Mouse (Mus musculus): Measurements from ENCODE around the gene Adam10. TPM values are rescaled to one million over a fixed set of nuclear protein-coding genes. Genes with fewer than 3 reads are reported as not detected.

The Adam10 gene
- polyA plus RNA-seq, 1 experiment, result 36.8 TPM

DNA sequence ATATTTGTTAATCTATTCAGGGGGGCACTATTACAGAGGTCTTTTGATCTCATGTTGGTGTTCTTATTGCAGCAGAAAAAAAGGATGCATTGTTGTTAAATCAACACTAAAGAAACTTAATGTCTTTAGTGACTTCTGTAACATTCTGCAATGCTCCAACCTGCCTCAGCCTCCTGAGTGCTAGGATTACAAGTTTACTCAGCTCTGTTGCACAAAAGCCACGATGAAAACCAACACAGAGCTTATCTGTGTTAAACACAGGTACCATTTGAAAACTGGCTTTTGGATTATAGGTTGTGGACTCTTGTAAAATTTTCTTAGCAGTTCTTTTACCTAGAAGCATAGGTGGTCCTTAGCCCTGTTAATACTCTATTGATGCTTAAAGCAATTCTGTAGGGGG, 19.3 kb downstream of the Adam10 start:
- 46% methylated on average over 1 of the region's 1 CpGs for WGBS
- no peak overlapping the region for H3K27ac ChIP-seq (ENCODE audit: control insufficient read depth, insufficient read depth, low read depth, low read length, poor library complexity)
- H3K4me3 ChIP-seq (replicated peaks; ENCODE audit: control insufficient read depth, low read depth, low read length), result no peak overlapping the region
- TF ChIP-seq CTCF (IDR thresholded peaks at IDR 0.05; ENCODE audit: control insufficient read depth, insufficient read depth, low read length), result no peak
- no peak for TF ChIP-seq POLR2A (IDR thresholded peaks at IDR 0.05; ENCODE audit: borderline replicate concordance, control insufficient read depth, low read depth, low read length)
- H3K4me1 ChIP-seq (ENCODE audit: control insufficient read depth, insufficient read depth, low read length), result no peaks in the 10 kb centered on the region; the same call in 1 of the 2 replicates

DNA sequence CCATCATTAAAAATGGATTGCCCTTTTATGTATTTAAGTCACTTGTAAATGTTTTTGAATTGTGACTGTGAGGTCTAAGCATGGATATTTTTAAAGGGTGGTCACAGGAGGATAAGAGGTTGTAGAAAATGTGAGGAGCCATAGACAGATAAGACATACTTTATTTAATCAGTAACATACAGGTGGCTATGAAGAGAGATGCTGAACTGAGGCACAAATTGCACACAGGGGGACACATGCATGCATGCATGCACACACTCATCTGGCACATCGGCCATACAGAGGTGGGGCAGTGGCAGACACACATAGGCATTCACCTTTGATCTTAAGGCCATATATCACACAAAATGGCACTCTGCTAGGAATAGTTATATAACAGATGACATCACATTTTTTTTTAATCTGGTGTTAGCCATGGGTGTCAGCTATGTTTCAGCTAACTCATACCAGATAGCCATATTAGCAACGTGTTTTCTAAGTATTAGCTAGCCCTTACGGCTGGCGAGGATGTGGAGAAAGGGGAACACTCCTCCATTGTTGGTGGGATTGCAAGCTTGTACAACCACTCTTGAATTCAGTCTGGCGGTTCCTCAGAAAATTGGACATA, 24.9 kb downstream of the Adam10 start:
- no peak for TF ChIP-seq POLR2A (IDR thresholded peaks at IDR 0.05; ENCODE audit: borderline replicate concordance, control insufficient read depth, low read depth, low read length)
- no peak for TF ChIP-seq CTCF (IDR thresholded peaks at IDR 0.05; ENCODE audit: control insufficient read depth, insufficient read depth, low read length)
- H3K4me3 ChIP-seq (replicated peaks; ENCODE audit: control insufficient read depth, low read depth, low read length), result no peak overlapping the region
- H3K4me1 ChIP-seq (ENCODE audit: control insufficient read depth, insufficient read depth, low read length), result peaks cover 1% of the 10 kb centered on the region; the same call in 1 of the 2 replicates
- 80% methylated on average over 5 of the region's 5 CpGs for WGBS
- H3K27ac ChIP-seq (ENCODE audit: control insufficient read depth, insufficient read depth, low read depth, low read length, poor library complexity), result no peak overlapping the region

DNA sequence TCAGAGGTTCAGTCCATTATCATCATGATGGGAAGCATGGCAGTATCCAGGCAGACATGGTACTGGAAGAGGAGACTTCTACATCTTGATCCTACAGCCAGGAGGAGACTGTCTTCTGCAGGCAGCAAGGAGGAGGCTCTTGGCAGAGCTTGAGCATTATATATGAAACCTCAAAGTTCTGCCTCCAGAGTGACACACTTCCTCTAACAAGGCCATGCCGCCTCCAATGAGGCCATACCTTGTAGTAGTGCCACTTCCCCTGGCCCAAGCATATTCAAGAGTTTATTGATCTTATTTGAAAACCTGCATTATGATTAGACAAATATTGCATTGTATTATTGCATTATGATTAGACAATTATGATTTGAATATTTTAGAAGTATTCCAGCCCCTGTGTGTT, 27.6 kb downstream of the Adam10 start:
- Histone ChIP-seq H3K4me3 (replicated peaks; ENCODE audit: control insufficient read depth, low read depth, low read length) (no peak overlapping the region), H3K4me1 (ENCODE audit: control insufficient read depth, insufficient read depth, low read length) (peaks cover 1% of the 10 kb centered on the region; the same call in 1 of the 2 replicates), H3K27ac (ENCODE audit: control insufficient read depth, insufficient read depth, low read depth, low read length, poor library complexity) (no peak overlapping the region)
- 43% methylated on average over 1 of the region's 1 CpGs for WGBS
- no peak for TF ChIP-seq POLR2A (IDR thresholded peaks at IDR 0.05; ENCODE audit: borderline replicate concordance, control insufficient read depth, low read depth, low read length)
- TF ChIP-seq CTCF (IDR thresholded peaks at IDR 0.05; ENCODE audit: control insufficient read depth, insufficient read depth, low read length), result no peak

DNA sequence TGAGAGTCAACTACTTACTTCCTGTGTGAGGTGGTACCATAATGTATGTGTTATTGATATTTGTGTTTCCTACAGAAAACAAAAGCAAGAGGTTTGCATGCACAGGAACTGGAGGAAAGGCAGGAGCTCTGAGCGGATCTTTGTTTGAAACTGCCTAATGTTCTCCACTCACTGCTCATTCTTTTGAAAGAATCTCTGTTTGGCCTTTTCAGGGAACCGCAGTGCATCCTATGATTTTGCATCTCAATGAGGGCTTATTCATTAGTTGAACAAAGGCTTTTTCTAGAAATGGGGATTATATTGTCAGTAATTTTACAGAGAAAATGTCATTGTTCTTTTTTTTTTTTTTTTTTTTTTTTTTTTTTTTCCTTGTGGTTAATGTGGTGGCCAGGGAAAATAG, 50.7 kb downstream of the Adam10 start:
- Histone ChIP-seq H3K4me3 (replicated peaks; ENCODE audit: control insufficient read depth, low read depth, low read length) (no peak overlapping the region), H3K27ac (ENCODE audit: control insufficient read depth, insufficient read depth, low read depth, low read length, poor library complexity) (no peak overlapping the region), H3K4me1 (ENCODE audit: control insufficient read depth, insufficient read depth, low read length) (no peaks in the 10 kb centered on the region)
- TF ChIP-seq CTCF (IDR thresholded peaks at IDR 0.05; ENCODE audit: control insufficient read depth, insufficient read depth, low read length) (no peak), POLR2A (IDR thresholded peaks at IDR 0.05; ENCODE audit: borderline replicate concordance, control insufficient read depth, low read depth, low read length) (no peak)
- WGBS, result 91% methylated on average over 2 of the region's 2 CpGs

DNA sequence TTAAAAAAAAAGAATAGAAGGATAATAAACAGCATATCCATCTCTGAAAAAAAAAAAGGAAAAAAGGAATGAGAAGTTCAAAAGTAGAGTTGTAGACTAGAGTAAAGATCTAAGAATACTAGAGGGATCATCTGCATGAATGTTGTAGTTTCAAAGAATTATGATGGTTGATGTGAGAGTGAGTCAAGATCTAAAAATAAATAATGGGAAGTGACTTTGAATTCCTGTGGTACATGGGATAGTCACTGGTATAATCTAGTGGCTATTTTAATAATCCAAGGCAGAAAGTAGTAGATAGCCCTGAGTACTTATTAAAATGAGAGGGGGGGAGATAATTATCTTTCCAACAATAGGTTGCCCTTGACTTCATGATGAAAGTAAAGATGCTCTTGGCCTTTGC, 52.3 kb downstream of the Adam10 start:
- Histone ChIP-seq H3K4me3 (replicated peaks; ENCODE audit: control insufficient read depth, low read depth, low read length) (no peak overlapping the region), H3K27ac (ENCODE audit: control insufficient read depth, insufficient read depth, low read depth, low read length, poor library complexity) (no peak overlapping the region), H3K4me1 (ENCODE audit: control insufficient read depth, insufficient read depth, low read length) (no peaks in the 10 kb centered on the region; the same call in 1 of the 2 replicates)
- TF ChIP-seq CTCF (IDR thresholded peaks at IDR 0.05; ENCODE audit: control insufficient read depth, insufficient read depth, low read length) (no peak), POLR2A (IDR thresholded peaks at IDR 0.05; ENCODE audit: borderline replicate concordance, control insufficient read depth, low read depth, low read length) (no peak)

DNA sequence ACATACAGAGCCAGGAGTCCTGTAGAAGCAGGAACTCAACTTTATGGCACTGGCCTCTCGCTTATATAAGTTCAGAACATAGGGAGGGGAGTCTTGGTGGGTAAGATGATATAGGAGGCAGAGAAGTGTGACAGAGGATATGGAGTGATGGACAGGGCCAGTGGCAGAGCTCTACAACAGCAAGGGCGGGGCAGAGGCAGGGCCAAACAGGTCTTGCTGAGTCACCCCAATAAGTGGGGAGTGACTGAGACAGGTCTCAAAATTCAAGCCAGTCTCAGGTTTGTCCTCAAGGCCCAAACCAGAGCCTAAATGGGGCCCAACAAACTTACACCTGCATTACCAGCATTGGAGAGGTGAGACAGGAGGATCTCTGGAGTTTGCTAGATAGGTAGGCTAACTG, 54.4 kb downstream of the Adam10 start:
- H3K27ac ChIP-seq (ENCODE audit: control insufficient read depth, insufficient read depth, low read depth, low read length, poor library complexity), result no peak overlapping the region
- no peak overlapping the region for H3K4me3 ChIP-seq (replicated peaks; ENCODE audit: control insufficient read depth, low read depth, low read length)
- TF ChIP-seq POLR2A (IDR thresholded peaks at IDR 0.05; ENCODE audit: borderline replicate concordance, control insufficient read depth, low read depth, low read length), result no peak
- TF ChIP-seq CTCF (IDR thresholded peaks at IDR 0.05; ENCODE audit: control insufficient read depth, insufficient read depth, low read length), result no peak
- no peaks in the 10 kb centered on the region; the same call in 1 of the 2 replicates for H3K4me1 ChIP-seq (ENCODE audit: control insufficient read depth, insufficient read depth, low read length)
- WGBS, result 72% methylated on average over 2 of the region's 2 CpGs

DNA sequence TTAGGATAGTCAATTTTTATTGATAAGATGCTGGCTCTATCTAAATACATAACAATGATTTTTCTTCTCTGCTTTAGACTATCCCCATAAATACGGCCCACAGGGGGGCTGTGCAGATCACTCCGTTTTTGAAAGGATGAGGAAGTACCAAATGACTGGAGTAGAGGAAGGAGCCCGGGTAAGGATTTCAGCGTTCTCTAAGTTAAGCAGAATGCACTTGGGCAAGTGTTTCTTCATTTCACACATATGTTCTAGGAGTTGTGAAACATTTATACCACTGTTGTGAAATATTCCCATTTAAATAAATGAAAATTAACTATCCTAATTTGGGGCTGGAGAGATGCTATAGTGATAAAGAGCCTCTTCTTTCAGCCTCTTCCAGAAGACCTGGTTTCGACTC, 61.2 kb downstream of the Adam10 start:
- Histone ChIP-seq H3K4me1 (ENCODE audit: control insufficient read depth, insufficient read depth, low read length) (no peaks in the 10 kb centered on the region; the same call in 1 of the 2 replicates), H3K27ac (ENCODE audit: control insufficient read depth, insufficient read depth, low read depth, low read length, poor library complexity) (no peak overlapping the region), H3K4me3 (replicated peaks; ENCODE audit: control insufficient read depth, low read depth, low read length) (no peak overlapping the region)
- no peak for TF ChIP-seq CTCF (IDR thresholded peaks at IDR 0.05; ENCODE audit: control insufficient read depth, insufficient read depth, low read length)
- TF ChIP-seq POLR2A (IDR thresholded peaks at IDR 0.05; ENCODE audit: borderline replicate concordance, control insufficient read depth, low read depth, low read length), result no peak
- 47% methylated on average over 5 of the region's 5 CpGs for WGBS

DNA sequence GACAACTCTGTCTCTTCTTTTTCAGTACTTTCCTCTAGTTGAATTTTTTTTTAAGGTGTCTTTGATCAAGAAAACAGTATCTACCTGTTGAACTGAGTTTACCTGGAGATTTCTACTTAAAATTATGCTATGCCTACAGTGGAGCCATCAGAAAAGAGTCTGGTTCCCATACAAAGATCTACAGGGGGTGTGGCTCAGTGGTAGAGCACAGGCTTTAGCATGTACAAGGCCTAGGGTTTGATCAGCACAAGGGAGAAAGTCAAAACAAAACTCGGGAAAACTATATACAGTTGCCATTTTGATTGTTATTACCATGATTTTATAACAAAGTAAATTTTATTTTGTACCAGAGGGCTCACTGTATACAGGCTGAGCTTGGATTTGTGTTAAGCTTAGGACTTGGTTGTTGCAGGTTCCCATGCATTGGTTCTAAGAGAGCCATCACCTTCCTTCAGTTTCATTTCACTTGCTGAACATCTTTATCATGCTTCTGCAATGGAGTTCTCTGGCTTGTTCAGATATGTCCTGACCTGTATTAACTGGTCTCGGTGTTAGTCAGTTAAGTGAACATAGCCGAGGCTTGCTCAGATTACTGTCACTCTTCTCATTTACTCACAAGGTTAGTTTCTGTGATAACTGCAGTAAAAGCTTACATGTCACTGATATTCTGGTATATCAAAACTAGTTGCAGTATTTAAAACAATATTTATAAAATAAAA, 72.9 kb downstream of the Adam10 start:
- Histone ChIP-seq H3K4me1 (ENCODE audit: control insufficient read depth, insufficient read depth, low read length) (no peaks in the 10 kb centered on the region), H3K4me3 (replicated peaks; ENCODE audit: control insufficient read depth, low read depth, low read length) (no peak overlapping the region), H3K27ac (ENCODE audit: control insufficient read depth, insufficient read depth, low read depth, low read length, poor library complexity) (no peak overlapping the region)
- 73% methylated on average over 3 of the region's 3 CpGs for WGBS
- TF ChIP-seq POLR2A (IDR thresholded peaks at IDR 0.05; ENCODE audit: borderline replicate concordance, control insufficient read depth, low read depth, low read length), result no peak
- TF ChIP-seq CTCF (IDR thresholded peaks at IDR 0.05; ENCODE audit: control insufficient read depth, insufficient read depth, low read length), result no peak

Measured in bone marrow, adult 2 months (tissue).